Mouse (Mus musculus): ENCODE results near the gene Olfr851.

Gene Olfr851

DNA sequence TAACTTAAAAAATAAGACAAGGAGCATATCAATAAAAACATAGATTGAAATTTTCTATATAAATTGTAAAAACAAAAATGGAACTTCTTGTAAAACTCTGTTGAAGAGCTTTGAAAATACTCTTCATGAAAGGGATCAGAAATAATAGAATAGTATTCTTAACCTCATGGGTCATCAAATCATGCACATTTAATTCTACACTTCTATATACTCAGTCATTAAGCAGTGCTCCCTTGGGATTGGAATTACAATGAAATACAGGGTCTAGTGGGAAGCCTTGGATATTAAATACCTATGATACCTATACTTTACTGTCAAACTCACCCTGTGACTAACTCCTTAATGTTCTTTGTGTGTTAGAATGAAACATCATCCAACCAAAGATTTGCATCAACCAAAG, at the start of gene Olfr851:
TSS of gene Olfr851 (plus strand) at position 301 of the 400 bp plus-strand sequence.
- no peak for DNase-seq (ENCODE audit: low spot score)

DNA sequence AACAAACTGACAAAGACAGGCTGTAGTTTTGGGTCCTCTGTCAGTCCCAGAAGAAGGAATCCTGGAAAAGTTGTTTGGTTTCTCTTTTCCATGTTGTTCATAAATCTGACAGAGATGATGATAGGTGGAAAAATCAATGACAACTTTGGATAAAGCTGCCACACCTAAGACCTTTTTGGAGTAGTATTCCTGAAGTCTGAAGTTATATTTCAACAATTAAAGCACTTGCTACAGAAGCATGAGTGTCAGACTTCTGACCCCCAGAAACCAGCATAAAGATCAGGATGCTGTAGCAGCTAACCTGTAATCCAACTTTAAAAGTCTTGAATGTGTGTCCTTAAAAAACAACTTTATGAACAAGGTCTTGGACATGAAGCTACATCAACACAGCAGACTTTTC, 14.9 kb upstream of the Olfr851 start, which contains the start of gene Olfr850:
TSS of gene Olfr850 (minus strand) at position 101 of the 400 bp plus-strand sequence.
- DNase-seq (ENCODE audit: low spot score) = no peak

DNA sequence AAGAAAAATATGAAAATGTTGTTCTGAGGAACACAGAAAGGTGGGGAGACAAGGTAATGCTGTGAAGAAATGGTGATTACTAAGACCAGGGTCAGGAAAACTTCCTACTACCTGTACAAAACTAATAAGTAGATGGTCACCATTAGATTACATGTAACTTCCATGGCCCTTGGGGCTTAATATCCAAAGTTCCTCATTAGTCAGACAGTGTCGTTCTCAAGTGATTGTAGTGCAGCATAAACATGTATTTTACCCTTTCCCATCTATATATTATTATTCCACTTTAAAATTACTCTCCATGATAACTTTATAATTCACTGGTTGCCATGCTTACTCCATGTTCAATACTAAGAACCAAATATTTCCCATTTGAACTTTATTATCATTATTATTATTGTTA, 47.9 kb downstream of the Olfr851 start, which contains the start of gene Olfr853:
TSS of gene Olfr853 (minus strand) at position 101 of the 400 bp plus-strand sequence.
- no peak for DNase-seq (ENCODE audit: low spot score)
